Mouse (Mus musculus) kidney, adult 2 months (tissue): Measurements from ENCODE around the gene Elf5. TPM values are rescaled to one million over a fixed set of nuclear protein-coding genes. Genes with fewer than 3 reads are reported as not detected.

Experiments
- DNase-seq: peaks from one replicate; pipeline ENCODE4 v3.0.0; 2021
- H3K27ac ChIP-seq: fragments of 200-500 bp; 2 replicates; pipeline ENCODE4 v1.5.1; 2012; ENCODE audit warnings: low read depth, low read length, control low read depth, inconsistent platforms; ENCODE audit not compliant: insufficient read depth
- H3K27me3 ChIP-seq: fragments of 200-500 bp; replicated peaks from 2 replicates; pipeline ENCODE4 v1.6.1; 2012; ENCODE audit warnings: mild to moderate bottlenecking, moderate library complexity, low read length, inconsistent platforms; ENCODE audit not compliant: control insufficient read depth, insufficient read depth
- H3K36me3 ChIP-seq: fragments of 200-500 bp; 2 replicates; pipeline ENCODE4 v1.6.1; 2012; ENCODE audit warnings: mild to moderate bottlenecking, moderate library complexity, low read length, inconsistent platforms; ENCODE audit not compliant: control insufficient read depth, insufficient read depth
- H3K4me1 ChIP-seq: fragments of 200-500 bp; 2 replicates; pipeline ENCODE4 v1.6.1; 2011; ENCODE audit warnings: low read length; ENCODE audit not compliant: control insufficient read depth, insufficient read depth
- H3K4me3 ChIP-seq: fragments of 200-500 bp; 2 replicates; pipeline ENCODE4 v1.5.1; 2011; ENCODE audit warnings: mild to moderate bottlenecking, low read depth, low read length, control low read depth; ENCODE audit not compliant: insufficient read depth
- CTCF ChIP-seq: fragments of 200-500 bp; conservative IDR thresholded peaks from 2 replicates; pipeline ENCODE4 v1.5.1; 2011; ENCODE audit warnings: low read depth, mild to moderate bottlenecking, control low read depth, low read length, moderate library complexity, mixed read lengths; ENCODE audit not compliant: insufficient read depth, insufficient read length
- POLR2A ChIP-seq: fragments of 200-500 bp; IDR thresholded peaks from one replicate; pipeline ENCODE4 v1.6.1; 2011; ENCODE audit warnings: low read depth, low read length, control low read depth
- WGBS: fragments of 180-500 bp; shearing (Covaris S2); methylation state at CpG from one replicate; pipeline ENCODE4 v1.1.7; 2018; 5-methylcytosine and 5-hydroxymethylcytosine counted together
- polyA plus RNA-seq: library from polyadenylated mRNA; depleted of rRNA; stranded (reverse); fragments of >200 nt; gene quantifications from 2 replicates; pipeline ENCODE4 v1.2.3, GENCODE M21; 2012

Gene Elf5
- polyA plus RNA-seq, 1 experiment: 7.8 TPM

DNA sequence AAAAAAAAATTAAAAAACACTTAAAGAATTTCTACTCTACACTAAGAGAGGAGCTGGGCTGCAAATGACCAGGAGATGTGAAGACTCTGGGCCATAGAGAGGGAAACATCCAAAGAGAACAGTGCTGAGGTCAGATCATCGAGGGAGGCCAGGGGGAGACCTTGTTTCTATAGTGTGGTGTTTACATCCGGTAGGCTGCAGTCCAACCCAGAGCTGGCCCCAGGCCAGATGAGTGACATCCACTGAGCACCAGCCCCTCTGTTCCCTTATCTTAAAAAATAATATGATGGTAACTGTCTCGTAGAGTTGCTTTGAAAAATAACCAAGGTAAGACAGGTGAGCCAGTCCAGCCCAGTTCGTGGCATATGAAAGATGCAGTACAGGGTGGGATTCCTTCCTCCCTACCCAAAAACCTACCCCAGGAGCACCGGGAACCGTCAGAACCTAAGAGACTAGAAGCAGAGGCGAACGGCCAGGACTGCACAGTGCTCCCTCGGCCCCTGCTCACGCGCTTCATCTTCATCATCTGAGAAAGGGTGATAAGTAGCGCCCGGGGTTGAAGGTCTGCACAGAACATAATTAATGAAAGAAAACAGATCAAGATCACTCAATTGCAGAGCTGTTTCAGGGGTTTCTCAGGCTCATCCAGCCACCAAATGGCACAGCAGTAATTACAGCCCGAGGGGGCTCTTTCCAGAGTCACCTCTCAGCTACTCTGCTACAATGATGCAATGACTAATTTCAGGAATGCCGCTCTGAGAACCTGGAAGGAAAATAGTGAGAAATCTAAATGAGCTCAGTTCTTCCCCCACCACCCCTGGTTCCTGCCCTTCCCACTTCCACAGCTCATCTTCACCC, 9.4 kb downstream of the Elf5 start:
- no peaks in the 10 kb centered on the region for H3K36me3 ChIP-seq
- WGBS: 56% methylated on average over 15 of the region's 15 CpGs
- no peak for DNase-seq
- no peak for TF ChIP-seq CTCF
- no peak overlapping the region for H3K27ac ChIP-seq
- no peaks in the 10 kb centered on the region for H3K27me3 ChIP-seq
- H3K4me1 ChIP-seq: no peaks in the 10 kb centered on the region
- H3K4me3 ChIP-seq: no peak overlapping the region

DNA sequence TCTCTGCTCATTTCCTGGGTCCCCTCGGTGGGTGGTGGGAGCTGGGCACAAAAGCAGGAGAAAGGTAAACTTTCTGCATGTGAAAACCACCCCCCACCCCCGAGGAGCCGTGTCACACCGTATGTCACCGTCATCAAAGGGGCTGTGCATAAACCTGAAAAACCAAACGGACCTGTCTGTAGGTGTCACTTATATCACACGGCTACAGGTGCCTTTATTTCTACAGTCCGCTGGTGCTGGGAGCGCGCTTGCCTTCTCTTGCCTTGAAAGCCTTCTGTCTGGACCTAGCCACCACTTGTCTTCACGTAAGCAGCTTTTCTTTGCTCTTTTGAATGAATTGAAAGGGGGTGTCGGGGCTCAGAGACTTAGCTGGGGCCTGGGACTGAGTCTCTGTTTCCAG, 12.4 kb downstream of the Elf5 start:
- Histone ChIP-seq H3K4me1 (no peaks in the 10 kb centered on the region), H3K27me3 (no peaks in the 10 kb centered on the region), H3K36me3 (no peaks in the 10 kb centered on the region), H3K4me3 (no peak overlapping the region), H3K27ac (no peak overlapping the region)
- TF ChIP-seq CTCF (no peak), POLR2A (no peak)
- 70% methylated on average over 12 of the region's 12 CpGs for WGBS
- DNase-seq: no peak

DNA sequence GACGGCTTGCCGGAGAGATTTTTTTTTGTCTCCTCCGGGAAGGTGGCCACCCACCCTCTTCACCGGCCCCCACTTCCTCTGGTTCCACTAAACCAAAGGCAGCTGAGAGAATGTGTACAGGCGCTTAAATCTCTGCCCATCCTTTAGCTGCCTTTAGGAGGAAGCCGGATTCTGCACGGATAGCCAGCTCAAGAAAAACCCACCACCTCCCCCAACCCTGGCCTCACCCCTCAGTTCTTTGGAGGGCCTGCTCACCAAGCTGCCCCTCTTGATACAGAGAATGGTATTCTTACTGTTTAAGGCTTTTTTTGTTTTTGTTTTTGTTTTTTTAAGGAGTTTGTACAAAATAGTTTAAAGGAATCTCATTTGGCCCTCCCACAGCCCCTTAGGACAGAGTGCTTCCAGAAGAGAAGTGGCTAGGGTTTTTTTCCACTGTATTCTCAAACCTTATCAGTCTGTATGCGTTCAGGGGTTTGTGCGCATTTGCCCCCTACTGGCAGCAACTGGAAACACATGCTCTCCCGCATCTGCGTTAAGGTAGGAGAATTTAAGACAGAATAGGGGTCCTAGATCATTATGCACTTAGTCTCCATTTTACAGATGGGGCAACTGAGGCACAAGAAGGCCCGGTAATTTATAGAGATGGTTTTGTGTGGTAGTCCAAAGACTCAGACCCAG, 13.0 kb downstream of the Elf5 start:
- DNase-seq: peak; percentile 63
- TF ChIP-seq POLR2A (no peak), CTCF (peak; percentile 83)
- 29% methylated on average over 12 of the region's 12 CpGs for WGBS
- Histone ChIP-seq H3K4me1 (no peaks in the 10 kb centered on the region), H3K27ac (no peak overlapping the region), H3K36me3 (no peaks in the 10 kb centered on the region), H3K4me3 (no peak overlapping the region), H3K27me3 (no peaks in the 10 kb centered on the region)

DNA sequence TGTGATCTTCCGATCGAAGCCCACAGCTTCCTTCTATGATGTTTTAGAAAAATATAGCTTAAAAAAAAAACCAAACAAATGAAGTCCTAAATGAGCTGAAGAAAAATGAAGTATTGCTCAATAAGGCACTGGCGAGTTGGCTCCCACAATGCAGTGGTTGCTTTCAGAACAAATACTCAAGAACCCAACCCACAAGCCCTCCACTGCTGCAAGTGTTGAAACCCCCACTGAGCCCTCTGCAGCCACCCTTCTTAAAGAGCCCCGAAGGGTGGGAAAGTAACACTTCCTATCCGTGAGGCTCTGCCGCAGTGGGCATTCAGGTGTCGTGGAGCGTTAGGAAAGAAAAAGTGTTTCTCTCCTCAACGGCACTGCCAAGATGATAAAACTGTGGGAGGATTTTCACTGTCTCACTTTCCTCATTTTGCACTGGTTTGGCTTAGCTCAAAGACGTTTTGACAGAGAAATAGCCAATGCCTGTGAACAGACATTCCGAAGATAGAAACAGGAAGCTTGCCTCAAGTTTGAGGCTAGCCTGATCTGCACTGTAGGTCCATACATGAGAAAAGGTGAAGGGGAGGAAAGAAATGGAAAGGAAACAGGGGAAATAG, 14.1 kb downstream of the Elf5 start:
- DNase-seq: no peak
- WGBS: 75% methylated on average over 11 of the region's 11 CpGs
- H3K4me3 ChIP-seq: no peak overlapping the region
- H3K4me1 ChIP-seq: no peaks in the 10 kb centered on the region
- no peak for TF ChIP-seq CTCF
- TF ChIP-seq POLR2A: no peak
- H3K27ac ChIP-seq: no peak overlapping the region
- no peaks in the 10 kb centered on the region for H3K36me3 ChIP-seq
- H3K27me3 ChIP-seq: no peaks in the 10 kb centered on the region

DNA sequence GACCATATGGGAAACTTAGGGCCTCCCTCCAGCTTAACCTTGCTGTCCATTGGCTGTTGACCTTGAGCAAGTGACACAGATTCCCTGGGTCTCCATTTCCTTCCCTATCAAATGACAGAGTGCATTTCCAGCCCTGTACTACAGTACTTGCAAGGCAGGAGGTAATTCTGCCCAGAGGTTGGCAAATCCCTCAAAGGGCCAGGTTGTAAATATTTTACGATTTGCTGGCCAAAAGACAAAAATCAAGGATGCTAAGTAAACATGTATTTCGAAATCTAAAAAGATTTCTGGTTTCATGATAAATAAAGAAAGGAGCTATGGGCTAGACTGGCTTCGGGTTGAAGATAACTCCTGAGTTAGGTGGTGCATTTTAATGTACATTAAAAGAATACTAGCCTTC, 16.9 kb downstream of the Elf5 start:
- Histone ChIP-seq H3K4me3 (no peak overlapping the region), H3K36me3 (no peaks in the 10 kb centered on the region), H3K4me1 (no peaks in the 10 kb centered on the region), H3K27me3 (no peaks in the 10 kb centered on the region), H3K27ac (no peak overlapping the region)
- TF ChIP-seq CTCF: no peak
- no peak for TF ChIP-seq POLR2A
- DNase-seq: no peak
- WGBS: 58% methylated on average over 3 of the region's 3 CpGs

DNA sequence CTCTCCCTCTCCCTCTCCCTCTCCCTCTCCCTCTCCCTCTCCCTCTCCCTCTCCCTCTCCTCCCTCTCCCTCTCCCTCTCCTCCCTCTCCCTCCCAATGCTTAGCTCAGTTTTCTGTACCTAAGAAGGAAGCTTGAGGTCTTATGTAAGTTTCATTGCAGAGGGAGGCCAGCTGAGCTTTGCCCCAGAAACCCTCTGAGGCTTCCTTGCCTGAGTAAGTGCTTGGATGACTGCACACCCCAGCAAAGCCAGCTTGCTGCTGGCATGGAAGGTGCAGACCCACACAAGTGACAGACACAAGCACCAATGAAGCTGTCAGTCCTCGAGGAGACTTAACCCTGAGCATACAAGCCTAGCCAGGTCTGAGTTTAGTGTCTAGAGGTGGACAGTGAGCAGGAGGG, 19.2 kb downstream of the Elf5 start:
- H3K4me3 ChIP-seq: no peak overlapping the region
- peak; percentile 70 for DNase-seq
- WGBS: 7% methylated on average over 1 of the region's 1 CpGs
- no peaks in the 10 kb centered on the region for H3K4me1 ChIP-seq
- no peak overlapping the region for H3K27ac ChIP-seq
- TF ChIP-seq CTCF: no peak
- TF ChIP-seq POLR2A: no peak
- no peaks in the 10 kb centered on the region for H3K36me3 ChIP-seq
- H3K27me3 ChIP-seq: no peaks in the 10 kb centered on the region

DNA sequence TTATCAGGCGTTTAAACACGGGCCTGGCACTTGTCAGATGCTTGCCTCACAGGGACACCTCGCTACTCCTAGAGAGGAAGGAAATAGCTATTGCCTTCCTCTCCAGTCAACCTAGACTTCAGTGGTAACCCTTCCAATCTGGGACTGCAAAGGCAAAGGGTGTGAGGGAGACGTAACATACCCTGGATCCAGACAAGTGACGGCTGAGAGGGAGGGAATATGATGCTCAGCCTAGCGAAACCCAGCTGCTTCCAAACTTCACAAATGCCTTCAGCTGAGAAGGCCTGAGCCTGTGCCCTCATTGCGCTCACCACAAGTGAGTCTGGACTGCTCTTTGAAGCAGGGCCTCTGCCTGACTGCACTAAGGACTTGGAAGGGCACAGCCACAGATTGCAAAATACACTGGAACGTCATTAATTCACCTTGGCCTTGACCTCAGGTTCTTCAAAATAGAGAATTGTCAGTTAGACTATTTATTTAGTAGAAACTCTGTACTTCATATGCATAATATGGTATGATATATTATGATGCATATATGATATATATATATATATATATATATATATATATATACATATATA, 21.3 kb downstream of the Elf5 start:
- H3K27ac ChIP-seq: no peak overlapping the region
- 59% methylated on average over 8 of the region's 8 CpGs for WGBS
- no peak for DNase-seq
- H3K36me3 ChIP-seq: no peaks in the 10 kb centered on the region
- H3K4me1 ChIP-seq: no peaks in the 10 kb centered on the region
- H3K27me3 ChIP-seq: no peaks in the 10 kb centered on the region
- no peak overlapping the region for H3K4me3 ChIP-seq
- TF ChIP-seq CTCF (no peak), POLR2A (no peak)
